Mouse (Mus musculus) olfactory bulb, adult 2 months (tissue): ENCODE measurements around the gene Gm45213.

Experiments used
- CTCF ChIP-seq: fragments of 200-500 bp; IDR thresholded peaks from 2 replicates; pipeline ENCODE4 v1.5.1; 2012; ENCODE audit warnings: low read depth, mild to moderate bottlenecking, low read length, moderate library complexity; ENCODE audit not compliant: insufficient read depth
- POLR2A ChIP-seq: fragments of 200-500 bp; IDR thresholded peaks from 2 replicates; pipeline ENCODE4 v1.6.1; 2012; ENCODE audit warnings: mild to moderate bottlenecking, low read depth, low read length, moderate library complexity; ENCODE audit not compliant: insufficient read depth

DNA sequence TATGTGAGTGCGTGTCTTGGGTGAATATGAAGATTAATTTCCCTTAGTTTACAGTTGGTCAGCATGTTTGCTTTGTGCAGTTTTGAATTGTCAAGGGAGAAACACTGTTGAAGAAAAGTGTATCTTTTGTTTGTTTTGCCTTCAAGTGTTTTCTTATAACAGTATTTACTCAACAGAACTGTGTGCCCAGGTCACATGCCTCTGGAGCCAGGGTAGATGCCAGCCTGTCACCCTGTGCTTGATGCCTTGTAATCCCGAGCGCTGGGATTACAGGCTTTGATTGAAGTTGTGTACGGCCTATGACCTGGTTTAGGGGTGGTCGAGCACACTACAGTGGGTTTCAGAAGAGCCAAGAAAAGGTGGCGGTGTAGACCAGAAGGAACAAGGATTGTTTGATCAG, 40.4 kb downstream of the Gm45213 start:
- TF ChIP-seq CTCF (no peak), POLR2A (no peak)
